Mouse (Mus musculus): ENCODE measurements around the gene Ppp1r13l. TPM values are rescaled to one million over a fixed set of nuclear protein-coding genes. Genes with fewer than 3 reads are reported as not detected.

Ppp1r13l gene
- total RNA-seq (2021) = 1 to 10 TPM; 6.0 to 6.4 TPM

GRCm38 (mm10) chr7:19359299-19359891 is at the start of gene Ppp1r13l, which contains the start of gene Cd3eap:
Gene Ppp1r13l (plus strand): TSS chr7:19359749.
Gene Cd3eap (minus strand): TSS chr7:19359483.
- peak; percentile 86 for DNase-seq
- intact Hi-C loops (cut with DNase I) = no loop called here

- intact Hi-C loops (cut with DNase I) = no loop called here
- DNase-seq = peak; percentile 97
Observed at GRCm38 (mm10) chr7:19309884-19310641, 49.5 kb upstream of the Ppp1r13l start, which contains the start of gene Fosb. Gene Fosb (minus strand): TSS chr7:19310051.

GRCm38 (mm10) chr7:19311991-19312390 is 47.6 kb upstream of the Ppp1r13l start:
- intact Hi-C loops (cut with DNase I) = no loop called here
- no peak for DNase-seq

- no peak for DNase-seq
- intact Hi-C loops (cut with DNase I) = no loop called here
Observed at GRCm38 (mm10) chr7:19314033-19314432, 45.5 kb upstream of the Ppp1r13l start.

GRCm38 (mm10) chr7:19316451-19317161 is 42.9 kb upstream of the Ppp1r13l start:
- intact Hi-C loops (cut with DNase I) = no loop called here
- DNase-seq = no peak

GRCm38 (mm10) chr7:19318201-19318600 is 41.3 kb upstream of the Ppp1r13l start:
- DNase-seq = no peak

GRCm38 (mm10) chr7:19318676-19319075 is 40.9 kb upstream of the Ppp1r13l start:
- intact Hi-C loops (cut with DNase I) = no loop called here
- DNase-seq = no peak

More at GRCm38 (mm10) chr7:19318201-19318600, 41.3 kb upstream of the Ppp1r13l start:
- intact Hi-C loops (cut with DNase I) = no loop called here

GRCm38 (mm10) chr7:19319458-19319857 is 40.1 kb upstream of the Ppp1r13l start:
- intact Hi-C loops (cut with DNase I) = no loop called here
- no peak for DNase-seq

- DNase-seq = peak; percentile 97
- intact Hi-C loops (cut with DNase I) = no loop called here
Observed at GRCm38 (mm10) chr7:19319906-19320305, 39.6 kb upstream of the Ppp1r13l start.

- intact Hi-C loops (cut with DNase I) = no loop called here
Observed at GRCm38 (mm10) chr7:19320637-19321036, 38.9 kb upstream of the Ppp1r13l start.

GRCm38 (mm10) chr7:19321464-19321863 is 38.1 kb upstream of the Ppp1r13l start:
- intact Hi-C loops (cut with DNase I) = no loop called here
- DNase-seq = no peak

More at GRCm38 (mm10) chr7:19320637-19321036, 38.9 kb upstream of the Ppp1r13l start:
- DNase-seq = no peak

- no peak for DNase-seq
- intact Hi-C loops (cut with DNase I) = no loop called here
Observed at GRCm38 (mm10) chr7:19322489-19322888, 37.1 kb upstream of the Ppp1r13l start.

- DNase-seq = no peak
- intact Hi-C loops (cut with DNase I) = no loop called here
Observed at GRCm38 (mm10) chr7:19324221-19324620, 35.3 kb upstream of the Ppp1r13l start.

- intact Hi-C loops (cut with DNase I) = no loop called here
- no peak for DNase-seq
Observed at GRCm38 (mm10) chr7:19325262-19326199, 34.0 kb upstream of the Ppp1r13l start.

GRCm38 (mm10) chr7:19326359-19326758 is 33.2 kb upstream of the Ppp1r13l start:
- intact Hi-C loops (cut with DNase I) = no loop called here
- peak; percentile 74 for DNase-seq

GRCm38 (mm10) chr7:19327128-19327527 is 32.4 kb upstream of the Ppp1r13l start:
- peak; percentile 72 for DNase-seq
- intact Hi-C loops (cut with DNase I) = no loop called here

GRCm38 (mm10) chr7:19327782-19328181 is 31.8 kb upstream of the Ppp1r13l start:
- intact Hi-C loops (cut with DNase I) = no loop called here

GRCm38 (mm10) chr7:19328425-19328824 is 31.1 kb upstream of the Ppp1r13l start:
- intact Hi-C loops (cut with DNase I) = no loop called here
- DNase-seq = no peak

More at GRCm38 (mm10) chr7:19327782-19328181, 31.8 kb upstream of the Ppp1r13l start:
- no peak for DNase-seq

- DNase-seq = no peak
Observed at GRCm38 (mm10) chr7:19331910-19332309, 27.6 kb upstream of the Ppp1r13l start.

GRCm38 (mm10) chr7:19332709-19333352 is 26.7 kb upstream of the Ppp1r13l start:
- intact Hi-C loops (cut with DNase I) = no loop called here
- DNase-seq = peak; percentile 51

More at GRCm38 (mm10) chr7:19331910-19332309, 27.6 kb upstream of the Ppp1r13l start:
- intact Hi-C loops (cut with DNase I) = no loop called here
